Mouse (Mus musculus) CD4-positive helper T cell, adult 2 months (primary cell): ENCODE results near the gene Gpx3.
"Not testable (repeated sequence)": the region's sequence is repeated elsewhere in the genome, so short reads cannot be mapped to it uniquely, and the experiment has no call there.

Source experiments
- DNase-seq: peaks from one replicate; pipeline ENCODE4 v3.0.0-alpha.2; 2012; ENCODE audit warnings: low read depth, missing footprints, low spot score

Gene Gpx3

GRCm38 (mm10) chr11:54939501-54939900 lies 37.2 kb downstream of the Gpx3 start:
- DNase-seq = no peak

DNA sequence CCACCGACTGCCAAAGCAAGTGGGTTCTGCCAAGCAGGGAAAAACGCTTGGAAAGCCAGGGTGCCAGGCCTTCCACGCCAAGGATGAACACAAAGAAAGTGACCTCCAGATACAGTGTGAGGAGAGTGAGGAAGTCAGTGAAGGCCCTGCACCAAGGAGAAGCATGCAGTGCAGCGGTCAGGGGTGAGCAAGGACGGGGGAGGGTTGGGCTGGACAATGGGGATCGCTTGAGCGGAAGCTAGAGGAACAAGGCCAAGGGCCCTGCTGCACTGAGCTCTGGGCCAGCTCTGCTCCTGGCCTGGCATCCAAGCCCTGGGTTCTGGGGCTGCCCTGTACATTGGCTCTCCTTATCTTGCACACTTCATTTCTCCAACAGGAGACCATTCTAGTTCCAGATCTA lies 37.8 kb downstream of the Gpx3 start:
- DNase-seq = no peak

- no peak for DNase-seq
Measured at GRCm38 (mm10) chr11:54944702-54945101, 42.4 kb downstream of the Gpx3 start.

DNA sequence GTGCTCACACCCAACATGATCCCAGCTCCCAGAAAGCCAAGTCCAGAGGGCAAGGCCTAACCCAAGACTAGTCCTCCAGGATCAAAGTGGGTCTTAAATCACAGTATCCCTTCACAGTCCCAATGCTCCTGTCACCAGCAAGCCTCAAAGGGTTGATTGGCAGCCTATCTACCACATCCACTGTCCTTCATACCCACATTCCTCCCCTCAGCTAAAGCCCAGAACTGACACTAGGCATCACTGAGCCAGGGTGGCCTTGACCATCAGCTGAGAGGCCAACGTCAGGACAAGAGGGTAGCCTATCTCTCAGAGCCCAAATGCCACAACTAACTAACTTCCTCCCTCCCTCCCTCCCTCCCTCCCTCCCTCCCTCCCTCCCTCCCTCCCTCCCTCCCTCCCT lies 47.5 kb downstream of the Gpx3 start:
- no peak for DNase-seq

- DNase-seq = no peak
Measured at GRCm38 (mm10) chr11:54950684-54951083, 48.4 kb downstream of the Gpx3 start.

GRCm38 (mm10) chr11:54952651-54953050 lies 50.4 kb downstream of the Gpx3 start:
- DNase-seq = peak; percentile 47

GRCm38 (mm10) chr11:54953993-54954446 lies 51.8 kb downstream of the Gpx3 start:
- DNase-seq = peak; percentile 71

DNA sequence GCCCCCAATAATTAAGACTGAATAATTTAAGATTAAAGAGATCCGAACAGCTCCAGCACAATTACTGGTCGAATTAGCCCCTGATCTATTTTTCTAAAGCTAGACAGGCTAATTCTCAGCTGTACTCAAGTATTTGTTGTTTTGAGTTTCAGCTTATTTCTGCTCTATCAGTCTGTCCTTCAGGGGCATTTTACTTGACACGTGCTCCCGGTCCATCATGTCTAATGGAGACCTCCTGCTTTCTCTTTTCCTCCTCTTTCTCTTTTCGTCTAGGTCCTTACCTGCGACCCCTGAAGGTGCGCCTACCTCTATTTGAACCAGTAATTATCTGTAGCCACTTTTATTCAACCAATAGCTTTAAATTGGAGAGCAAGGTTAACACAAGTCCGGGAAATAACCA lies 52.5 kb downstream of the Gpx3 start:
- no peak for DNase-seq

DNA sequence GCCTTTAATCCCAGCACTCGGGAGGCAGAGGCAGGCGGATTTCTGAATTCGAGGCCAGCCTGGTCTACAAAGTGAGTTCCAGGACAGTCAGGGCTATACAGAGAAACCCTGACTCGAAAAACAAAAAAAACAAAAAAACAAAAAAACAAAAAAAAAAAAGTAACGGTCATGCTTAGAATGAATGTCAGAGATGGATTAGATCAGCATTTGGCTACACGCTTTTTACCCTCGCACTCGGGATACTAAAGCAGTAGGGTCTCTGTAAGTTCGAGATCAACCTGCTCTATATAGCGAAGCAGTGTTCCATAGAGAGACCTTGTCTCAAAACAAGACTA lies 53.1 kb downstream of the Gpx3 start:
- not testable (repeated sequence) for DNase-seq

DNA sequence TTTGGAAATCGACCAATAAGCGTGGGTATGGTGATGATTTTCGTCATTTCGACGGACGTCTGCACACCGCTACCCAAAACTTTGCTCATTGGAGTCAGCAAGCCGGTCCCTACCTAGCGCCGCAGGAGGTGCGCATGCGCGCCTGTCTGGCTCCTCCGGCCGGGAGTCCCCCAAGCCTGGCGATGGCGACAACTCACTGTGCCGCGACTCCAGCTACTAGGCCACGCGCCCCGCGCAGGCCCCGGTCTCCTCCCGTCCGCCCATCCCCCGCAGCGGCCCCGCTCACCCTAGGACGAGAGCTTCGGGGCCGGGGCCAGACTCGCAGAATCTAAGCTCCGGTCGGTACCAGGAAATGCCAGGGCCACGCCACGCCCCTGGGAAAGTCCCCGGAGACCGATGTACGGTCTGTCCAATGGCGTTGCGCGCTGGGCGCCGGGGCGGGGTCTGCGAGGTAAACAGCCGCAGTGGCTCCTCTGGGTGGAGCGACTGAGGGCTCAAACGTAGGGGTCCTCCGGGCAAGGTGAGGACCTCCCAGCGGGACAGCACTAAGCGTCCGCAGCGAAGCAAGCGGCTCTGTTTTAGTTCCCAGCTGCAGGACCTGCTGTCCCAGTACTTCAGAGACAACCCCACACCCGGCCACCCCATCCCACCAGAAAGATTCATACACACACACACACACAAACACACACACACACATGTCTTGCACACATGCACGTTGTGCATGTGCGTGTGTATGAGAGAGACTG lies 53.7 kb downstream of the Gpx3 start:
- peak; percentile 98 for DNase-seq

DNA sequence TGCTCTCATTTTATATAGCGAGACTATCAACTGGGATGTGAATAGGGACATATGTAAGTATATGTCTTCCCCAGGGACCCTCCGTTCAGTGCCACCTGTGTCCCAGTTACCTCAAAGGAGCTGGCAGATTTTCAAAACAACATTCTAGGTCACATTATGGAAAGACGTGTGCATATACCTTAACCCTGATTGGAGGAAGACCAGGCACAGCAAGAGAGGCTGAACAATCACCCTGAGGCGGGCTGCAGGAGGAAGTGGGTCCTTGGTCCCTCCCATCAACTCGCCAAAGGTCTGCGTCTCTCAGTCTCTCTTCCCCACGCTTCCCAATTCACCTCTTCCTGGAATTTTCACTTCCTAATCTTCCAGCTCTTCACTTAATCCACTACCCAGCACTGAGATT lies 54.7 kb downstream of the Gpx3 start:
- DNase-seq = peak; percentile 73

DNA sequence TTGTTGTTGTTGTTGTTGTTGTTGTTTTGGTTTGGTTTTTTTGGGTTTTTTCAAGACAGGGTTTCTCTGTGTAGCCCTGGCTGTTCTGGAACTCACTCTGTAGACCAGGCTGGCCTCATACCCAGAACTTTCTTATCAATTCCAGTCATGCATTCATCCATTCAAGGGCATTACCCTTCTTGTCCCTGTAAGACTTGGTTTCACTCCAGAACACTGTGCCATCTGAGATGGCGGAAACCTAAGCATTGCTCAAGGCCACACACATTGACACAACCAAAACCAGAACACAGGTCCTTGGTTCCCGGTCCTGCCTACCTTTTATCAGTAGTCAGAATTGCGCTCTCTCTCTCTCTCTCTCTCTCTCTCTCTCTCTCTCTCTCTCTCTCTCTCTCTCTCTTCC lies 55.5 kb downstream of the Gpx3 start:
- not testable (repeated sequence) for DNase-seq

GRCm38 (mm10) chr11:54958571-54959073 lies 56.4 kb downstream of the Gpx3 start:
- DNase-seq = peak; percentile 85
